Mouse (Mus musculus): ENCODE measurements around the gene Sprr2d. TPM values are rescaled to one million over a fixed set of nuclear protein-coding genes. Genes with fewer than 3 reads are reported as not detected.

The Sprr2d gene
- polyA plus RNA-seq, 1 experiment from 2014 or later = not detected

DNA sequence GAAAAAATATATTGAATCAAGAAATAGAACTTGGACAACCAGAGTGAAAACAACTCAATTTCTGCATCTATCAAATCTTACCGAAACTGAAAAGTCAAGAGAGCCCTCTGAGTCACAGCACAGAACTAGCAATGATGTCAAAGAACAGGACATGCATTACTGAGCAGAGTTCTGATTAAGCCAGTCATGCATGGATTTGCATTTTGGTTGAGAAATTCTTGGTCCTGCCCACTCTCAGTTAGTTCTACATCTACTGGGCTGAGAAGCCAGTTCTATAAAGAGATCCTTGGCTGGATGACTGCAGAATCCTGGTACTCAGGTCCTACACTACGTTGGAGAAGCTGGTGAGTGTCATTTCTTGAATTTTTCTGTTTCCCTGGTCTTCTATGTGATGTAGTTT lies 34.7 kb downstream of the Sprr2d start:
- Histone ChIP-seq H3K4me2 (ENCODE audit: low read length) (no peak overlapping the region), H3K4me3 (ENCODE audit: control insufficient read depth in 1 of 2, insufficient read depth in 1 of 2, low read depth in 1 of 2, low read length in 2 of 2) (no peak overlapping the region), H3K27me3 (ENCODE audit: control insufficient read depth, insufficient read depth, low read length) (no peaks in the 10 kb centered on the region), H3K9ac (ENCODE audit: low read length) (no peak overlapping the region), H3K27ac (replicated peaks in 1 of 2; ENCODE audit: control insufficient read depth in 1 of 2, insufficient read depth in 1 of 2, low read depth in 2 of 2, low read length in 2 of 2) (no peak overlapping the region), H3K4me1 (ENCODE audit: control insufficient read depth in 2 of 2, insufficient read depth in 2 of 2, low read length in 2 of 2) (no peaks in the 10 kb centered on the region), H3K36me3 (ENCODE audit: control insufficient read depth, insufficient read depth, low read length) (no peaks in the 10 kb centered on the region), H3K9me3 (ENCODE audit: control insufficient read depth, low read length) (no peaks in the 10 kb centered on the region)
- WGBS = 77% methylated on average over 2 of the region's 2 CpGs
- no peak for ATAC-seq (ENCODE audit: insufficient number of reproducible peaks, insufficient read depth, low FRiP score, low read depth)

- Histone ChIP-seq H3K4me2 (ENCODE audit: low read length) (no peak within 1 kb of the TSS), H3K27ac (replicated peaks in 1 of 2; ENCODE audit: control insufficient read depth in 1 of 2, insufficient read depth in 1 of 2, low read depth in 2 of 2, low read length in 2 of 2) (no peak within 1 kb of the TSS), H3K27me3 (ENCODE audit: control insufficient read depth, insufficient read depth, low read length) (no peaks in the 10 kb centered on the region), H3K9ac (ENCODE audit: low read length) (no peak within 1 kb of the TSS), H3K36me3 (ENCODE audit: control insufficient read depth, insufficient read depth, low read length) (no peaks in the 10 kb centered on the region), H3K4me3 (ENCODE audit: control insufficient read depth in 1 of 2, insufficient read depth in 1 of 2, low read depth in 1 of 2, low read length in 2 of 2) (no peak within 1 kb of the TSS), H3K4me1 (ENCODE audit: control insufficient read depth in 2 of 2, insufficient read depth in 2 of 2, low read length in 2 of 2) (no peaks in the 10 kb centered on the region), H3K9me3 (ENCODE audit: control insufficient read depth, low read length) (no peaks in the 10 kb centered on the region)
- 81% methylated on average over 1 of the region's 1 CpGs for WGBS
- ATAC-seq (ENCODE audit: insufficient number of reproducible peaks, insufficient read depth, low FRiP score, low read depth) = no peak
Observed at GRCm38 (mm10) chr3:92385385-92385784, 46.4 kb downstream of the Sprr2d start, which contains the start of gene Sprr2h. Sprr2h (plus strand) TSS chr3:92385685.

Other genes starting within 250 kb of the Sprr2d start
- not detected in 2 replicates for gene Prr9, start 215.2 kb upstream of the Sprr2d start, polyA plus RNA-seq (2014; fragmentation: Nextera tagmentation; extraction: Ambion mirVana)
- gene Lelp1, start 196.4 kb upstream of the Sprr2d start, polyA plus RNA-seq (2014; fragmentation: Nextera tagmentation; extraction: Ambion mirVana) = not detected in 2 replicates
- gene Sprr2a1, start 123.3 kb upstream of the Sprr2d start, polyA plus RNA-seq (2014; fragmentation: Nextera tagmentation; extraction: Ambion mirVana) = 0.16 TPM in 1 of 2 replicates, not detected in the other
- 1.8 and 2.1 TPM in 2 replicates for gene Sprr2a2, start 123.2 kb upstream of the Sprr2d start, polyA plus RNA-seq (2014; fragmentation: Nextera tagmentation; extraction: Ambion mirVana)
- gene Sprr2a3, start 53.7 kb upstream of the Sprr2d start, polyA plus RNA-seq (2014; fragmentation: Nextera tagmentation; extraction: Ambion mirVana) = not detected in 2 replicates
- not detected in 2 replicates for gene Sprr2b, start 22.5 kb upstream of the Sprr2d start, polyA plus RNA-seq (2014; fragmentation: Nextera tagmentation; extraction: Ambion mirVana)
- gene Sprr2e, start 13.0 kb downstream of the Sprr2d start, polyA plus RNA-seq (2014; fragmentation: Nextera tagmentation; extraction: Ambion mirVana) = not detected in 2 replicates
- gene Sprr2f, start 26.0 kb downstream of the Sprr2d start, polyA plus RNA-seq (2014; fragmentation: Nextera tagmentation; extraction: Ambion mirVana) = not detected in 2 replicates
- not detected in 2 replicates for gene Sprr2h, start 46.5 kb downstream of the Sprr2d start, polyA plus RNA-seq (2014; fragmentation: Nextera tagmentation; extraction: Ambion mirVana)
- not detected in 2 replicates for gene Sprr2i, start 68.9 kb downstream of the Sprr2d start, polyA plus RNA-seq (2014; fragmentation: Nextera tagmentation; extraction: Ambion mirVana)
- not detected in 2 replicates for gene Sprr2j-ps, start 78.9 kb downstream of the Sprr2d start, polyA plus RNA-seq (2014; fragmentation: Nextera tagmentation; extraction: Ambion mirVana)
- 5.2 and 5.9 TPM in 2 replicates for gene Gm9774, start 90.3 kb downstream of the Sprr2d start, polyA plus RNA-seq (2014; fragmentation: Nextera tagmentation; extraction: Ambion mirVana)
- not detected in 2 replicates for gene Sprr2k, start 93.4 kb downstream of the Sprr2d start, polyA plus RNA-seq (2014; fragmentation: Nextera tagmentation; extraction: Ambion mirVana)
- not detected in 2 replicates for gene Sprr1b, start 99.6 kb downstream of the Sprr2d start, polyA plus RNA-seq (2014; fragmentation: Nextera tagmentation; extraction: Ambion mirVana)
- not detected in 2 replicates for gene Sprr3, start 119.6 kb downstream of the Sprr2d start, polyA plus RNA-seq (2014; fragmentation: Nextera tagmentation; extraction: Ambion mirVana)
- 0.78 TPM in 1 of 2 replicates, not detected in the other for gene Sprr1a, start 146.8 kb downstream of the Sprr2d start, polyA plus RNA-seq (2014; fragmentation: Nextera tagmentation; extraction: Ambion mirVana)
- not detected in 2 replicates for gene Sprr4, start 161.4 kb downstream of the Sprr2d start, polyA plus RNA-seq (2014; fragmentation: Nextera tagmentation; extraction: Ambion mirVana)
- not detected in 2 replicates for gene 2310046K23Rik, start 195.4 kb downstream of the Sprr2d start, polyA plus RNA-seq (2014; fragmentation: Nextera tagmentation; extraction: Ambion mirVana)
- not detected in 2 replicates for gene Ivl, start 234.6 kb downstream of the Sprr2d start, polyA plus RNA-seq (2014; fragmentation: Nextera tagmentation; extraction: Ambion mirVana)
- gene Smcp, start 249.9 kb downstream of the Sprr2d start, polyA plus RNA-seq (2014; fragmentation: Nextera tagmentation; extraction: Ambion mirVana) = not detected in 2 replicates

Data from heart, embryonic 14.5 days (tissue).